34 mouse cellular contexts compared by ENCODE assay signal in genomic region chr1:84939466-84939865, GRCm38 (mm10). TPM values are rescaled to one million over a fixed set of nuclear protein-coding genes. Genes with fewer than 3 reads are reported as not detected.
"Had no signal": no experiment of that assay in that cellular context is flagged by ENCODE, and none has a peak within 500 bp of the region (broad histone marks: within the 10 kb centered on the region; RNA-seq: fewer than 3 reads in every experiment).

No protein-coding gene starts in this region.

- H3K36me3 ChIP-seq: limb, embryonic 10.5 days; limb, embryonic 12.5 days; limb, embryonic 13.5 days; limb, embryonic 15.5 days; liver, embryonic 12.5 days; liver, embryonic 13.5 days; liver, embryonic 15.5 days; lung, embryonic 15.5 days; midbrain, embryonic 10.5 days; midbrain, embryonic 12.5 days; midbrain, embryonic 13.5 days; midbrain, embryonic 15.5 days; neural tube, embryonic 12.5 days; neural tube, embryonic 13.5 days had no signal

- H3K27ac ChIP-seq: limb, embryonic 10.5 days; limb, embryonic 12.5 days; limb, embryonic 13.5 days; limb, embryonic 15.5 days; liver, embryonic 12.5 days; liver, embryonic 13.5 days; liver, embryonic 14.5 days; liver, embryonic 15.5 days; lung, embryonic 15.5 days; macrophage; midbrain, embryonic 10.5 days; midbrain, embryonic 12.5 days; midbrain, embryonic 13.5 days; midbrain, embryonic 15.5 days; neural tube, embryonic 12.5 days; neural tube, embryonic 13.5 days had no signal

- H3K4me2 ChIP-seq: limb, embryonic 12.5 days; limb, embryonic 13.5 days; limb, embryonic 15.5 days; liver, embryonic 11.5 days; liver, embryonic 12.5 days; liver, embryonic 13.5 days; liver, embryonic 15.5 days; lung, embryonic 14.5 days; lung, embryonic 15.5 days; midbrain, embryonic 12.5 days; midbrain, embryonic 13.5 days; midbrain, embryonic 15.5 days; neural tube, embryonic 12.5 days; neural tube, embryonic 13.5 days had no signal

- ATAC-seq: liver, embryonic 12.5 days; liver, postnatal 0 days; lung, postnatal 0 days; midbrain, embryonic 13.5 days; midbrain, embryonic 15.5 days had no signal

- H3K4me1 ChIP-seq: limb, embryonic 12.5 days; limb, embryonic 13.5 days; liver, embryonic 12.5 days; liver, embryonic 15.5 days; midbrain, embryonic 10.5 days; midbrain, embryonic 12.5 days; neural tube, embryonic 12.5 days had no signal

- H3K27me3 ChIP-seq: midbrain, embryonic 12.5 days; midbrain, embryonic 13.5 days; midbrain, embryonic 15.5 days; neural tube, embryonic 12.5 days had no signal

- H3K9me3 ChIP-seq: limb, embryonic 10.5 days; limb, embryonic 12.5 days; limb, embryonic 15.5 days; liver, embryonic 12.5 days; liver, embryonic 13.5 days; liver, embryonic 15.5 days; lung, embryonic 15.5 days; midbrain, embryonic 10.5 days; midbrain, embryonic 12.5 days; midbrain, embryonic 13.5 days; midbrain, embryonic 15.5 days; neural tube, embryonic 12.5 days; neural tube, embryonic 13.5 days had no signal

- H3K9ac ChIP-seq: limb, embryonic 12.5 days; limb, embryonic 13.5 days; limb, embryonic 15.5 days; liver, embryonic 12.5 days; liver, embryonic 13.5 days; liver, embryonic 14.5 days; liver, embryonic 15.5 days; liver, postnatal 0 days; lung, embryonic 14.5 days; lung, embryonic 15.5 days; midbrain, embryonic 12.5 days; midbrain, embryonic 13.5 days; midbrain, embryonic 15.5 days; neural tube, embryonic 12.5 days; neural tube, embryonic 13.5 days had no signal

- H3K4me3 ChIP-seq: limb, embryonic 10.5 days; limb, embryonic 12.5 days; limb, embryonic 13.5 days; limb, embryonic 15.5 days; liver, embryonic 12.5 days; liver, embryonic 13.5 days; liver, embryonic 15.5 days; lung, embryonic 15.5 days; megakaryocyte, embryonic 14.5 days; midbrain, embryonic 10.5 days; midbrain, embryonic 12.5 days; midbrain, embryonic 13.5 days; midbrain, embryonic 15.5 days; myocyte; neural tube, embryonic 12.5 days; neural tube, embryonic 13.5 days had no signal

- DNase-seq: left cerebral cortex, postnatal 4 days; liver; liver, embryonic 13.5 days; liver, postnatal 0 days; lung, adult 18-20 months; lung, adult 2 months; lung, embryonic 14.5 days; lung, postnatal 10 days; lung, postnatal 14 days; lung, postnatal 36 days; lung, postnatal 4 days; midbrain, embryonic 14.5 days had no signal

RNA-seq across cellular contexts. Expression of gene Slc16a14, which starts 4.5 kb away (rescaled TPM):
- total RNA-seq: liver, adult 2 months; megakaryocyte progenitor cell, adult 5-6 weeks; megakaryocyte-erythroid progenitor cell, adult 5-6 weeks had no signal
- polyA plus RNA-seq: liver, adult 2 months; liver, embryonic 14.5 days; liver, embryonic 15.5 days; lung, embryonic 14.5 days had no signal
